Mouse (Mus musculus) spleen, adult 2 months (tissue): ENCODE measurements around the gene Lyst.

Experiments used
- CTCF ChIP-seq: fragments of 200-500 bp; IDR thresholded peaks from 2 replicates; pipeline ENCODE4 v1.5.1; 2011; ENCODE audit warnings: mild to moderate bottlenecking, inconsistent platforms; ENCODE audit not compliant: insufficient read depth, insufficient read length, insufficient replicate concordance; ENCODE audit errors: extremely low read depth
- POLR2A ChIP-seq: fragments of 200-500 bp; IDR thresholded peaks from 2 replicates; pipeline ENCODE4 v1.6.1; 2011; ENCODE audit warnings: low read depth, low read length, inconsistent platforms

DNA sequence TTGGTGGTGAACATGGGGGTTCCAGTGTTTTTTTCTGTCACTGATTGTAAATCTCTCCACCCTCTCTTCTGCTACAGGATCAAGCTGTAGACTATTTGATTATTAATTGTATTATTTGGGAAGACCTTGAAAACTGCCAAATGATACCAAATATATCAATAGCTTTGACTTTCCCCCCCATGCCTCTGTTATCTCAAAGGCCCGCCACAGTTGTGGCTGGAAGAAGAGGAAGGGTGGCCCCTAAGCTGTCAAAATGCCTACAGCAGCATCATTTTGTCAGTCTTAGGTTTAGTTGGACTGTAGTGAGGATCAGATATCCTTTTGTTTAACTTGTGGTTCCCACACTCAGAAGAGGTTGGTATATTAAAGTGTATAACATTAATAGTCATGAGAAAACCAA, 1.7 kb upstream of the Lyst start:
- TF ChIP-seq CTCF, result no peak
- no peak for TF ChIP-seq POLR2A
